Mouse (Mus musculus) embryonic facial prominence, embryonic 10.5 days (tissue): ENCODE results near the gene Rere. TPM values are rescaled to one million over a fixed set of nuclear protein-coding genes. Genes with fewer than 3 reads are reported as not detected.

Source experiments
- DNase-seq: peaks from one replicate; pipeline ENCODE4 v3.0.0-alpha.2; 2017; ENCODE audit warnings: low spot score
- H3K27ac ChIP-seq: fragments of 300-500 bp; sonication (generic); replicated peaks from 2 replicates; pipeline ENCODE4 v1.5.1; 2016; ENCODE audit warnings: mild to moderate bottlenecking
- H3K27me3 ChIP-seq: fragments of 300-500 bp; sonication (generic); replicated peaks from 2 replicates; pipeline ENCODE4 v1.6.1; 2016; ENCODE audit warnings: low read depth, mild to moderate bottlenecking; ENCODE audit not compliant: poor library complexity, severe bottlenecking
- H3K36me3 ChIP-seq: fragments of 300-500 bp; sonication (generic); replicated peaks from 2 replicates; pipeline ENCODE4 v1.6.1; 2016; ENCODE audit warnings: mild to moderate bottlenecking, moderate library complexity
- H3K4me1 ChIP-seq: fragments of 300-500 bp; sonication (generic); 2 replicates; pipeline ENCODE4 v1.6.1; 2016
- H3K4me3 ChIP-seq: fragments of 300-500 bp; sonication (generic); 2 replicates; pipeline ENCODE4 v1.5.1; 2016; ENCODE audit warnings: mild to moderate bottlenecking, moderate library complexity
- H3K9me3 ChIP-seq: fragments of 300-500 bp; sonication (generic); 2 replicates; pipeline ENCODE4 v1.6.1; 2016; ENCODE audit warnings: mild to moderate bottlenecking
- WGBS: fragments of 180-500 bp; shearing (Covaris S2); methylation state at CpG from one replicate; pipeline ENCODE4 v1.1.7; 2016; 5-methylcytosine and 5-hydroxymethylcytosine counted together
- polyA plus RNA-seq: library from polyadenylated mRNA; unstranded; fragments of >200 nt; fragmentation: Nextera tagmentation; extraction: Ambion mirVana; gene quantifications from 2 replicates; pipeline ENCODE4 v1.2.1, GENCODE M21; 2016

The Rere gene
- polyA plus RNA-seq, 1 experiment from 2014 or later, result 26.1 TPM

- Histone ChIP-seq H3K27me3 (no peaks in the 10 kb centered on the region), H3K9me3 (no peaks in the 10 kb centered on the region), H3K36me3 (peaks cover 12% of the 10 kb centered on the region), H3K27ac (no peak overlapping the region), H3K4me1 (peaks cover 46% of the 10 kb centered on the region), H3K4me3 (no peak overlapping the region)
- no peak for DNase-seq
- 86% methylated on average over 3 of the region's 3 CpGs for WGBS
Observed at GRCm38 (mm10) chr4:150384899-150385298, 103.5 kb downstream of the Rere start.

DNA sequence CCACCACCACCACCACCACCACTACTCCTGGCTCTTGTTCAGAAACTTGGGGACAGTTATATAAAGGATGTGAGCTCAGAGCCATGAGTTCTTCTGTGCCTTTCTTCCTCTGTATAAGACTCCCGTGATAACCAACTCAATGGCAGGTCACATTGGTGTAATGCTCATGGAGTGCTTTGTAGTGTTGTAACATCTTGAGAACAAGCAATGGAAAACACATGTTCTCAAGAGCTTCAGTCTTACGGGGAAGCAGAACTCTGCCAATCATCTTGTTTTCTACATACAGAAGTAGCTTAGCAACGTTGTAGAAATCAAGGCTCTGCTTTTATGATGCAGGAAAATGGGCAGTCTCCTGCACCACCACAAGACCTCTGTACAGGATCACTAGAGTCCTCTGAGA is 107.1 kb downstream of the Rere start:
- no peaks in the 10 kb centered on the region for H3K9me3 ChIP-seq
- H3K27me3 ChIP-seq, result no peaks in the 10 kb centered on the region
- H3K27ac ChIP-seq, result no peak overlapping the region
- no peak for DNase-seq
- 74% methylated on average over 3 of the region's 3 CpGs for WGBS
- H3K4me3 ChIP-seq, result no peak overlapping the region
- peaks cover 21% of the 10 kb centered on the region for H3K36me3 ChIP-seq
- peaks cover 55% of the 10 kb centered on the region for H3K4me1 ChIP-seq

DNA sequence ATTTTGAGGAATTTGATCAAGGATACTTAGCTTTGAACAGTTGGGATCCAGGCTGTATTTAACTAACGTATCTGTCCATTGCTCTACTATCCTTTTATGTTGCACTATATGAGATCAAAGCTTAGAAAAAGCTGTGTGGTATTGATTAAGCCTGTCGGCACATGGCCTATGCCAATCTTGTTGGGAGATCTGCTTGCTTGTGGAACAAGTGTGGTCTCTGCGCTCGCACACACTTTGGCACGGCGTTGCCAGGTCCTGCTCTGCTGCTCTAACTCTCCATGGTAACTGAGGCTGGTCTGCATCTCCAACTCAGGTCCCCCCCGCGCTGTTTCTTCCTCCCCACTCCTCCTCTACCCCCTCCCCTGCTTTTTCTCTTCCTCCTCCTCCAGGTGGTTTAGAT is 112.2 kb downstream of the Rere start:
- 59% methylated on average over 8 of the region's 8 CpGs for whole genome bisulfite sequencing
- Histone ChIP-seq H3K9me3 (no peaks in the 10 kb centered on the region), H3K4me3 (no peak overlapping the region), H3K27me3 (no peaks in the 10 kb centered on the region), H3K4me1 (peaks cover 83% of the 10 kb centered on the region), H3K27ac (0 out of 2 replicates have a peak overlapping the region, but pooled peaks have one; percentile 15), H3K36me3 (peaks cover 15% of the 10 kb centered on the region)
- DNase-seq, result no peak

GRCm38 (mm10) chr4:150394091-150394490 is 112.6 kb downstream of the Rere start:
- peaks cover 83% of the 10 kb centered on the region for H3K4me1 ChIP-seq
- H3K9me3 ChIP-seq, result no peaks in the 10 kb centered on the region
- peaks cover 15% of the 10 kb centered on the region for H3K36me3 ChIP-seq
- 84% methylated on average over 4 of the region's 4 CpGs for WGBS
- no peak overlapping the region for H3K4me3 ChIP-seq
- no peaks in the 10 kb centered on the region for H3K27me3 ChIP-seq
- DNase-seq, result no peak
- no peak overlapping the region for H3K27ac ChIP-seq

GRCm38 (mm10) chr4:150396339-150396738 is 114.9 kb downstream of the Rere start:
- 0 out of 2 replicates have a peak overlapping the region, but pooled peaks have one; percentile 76 for H3K27ac ChIP-seq
- H3K9me3 ChIP-seq, result no peaks in the 10 kb centered on the region
- no peak for DNase-seq
- H3K27me3 ChIP-seq, result no peaks in the 10 kb centered on the region
- H3K36me3 ChIP-seq, result no peaks in the 10 kb centered on the region
- no peak overlapping the region; the same call in 1 of the 2 replicates for H3K4me3 ChIP-seq
- H3K4me1 ChIP-seq, result peaks cover 89% of the 10 kb centered on the region

- no peaks in the 10 kb centered on the region for H3K36me3 ChIP-seq
- no peak overlapping the region; the same call in 1 of the 2 replicates for H3K4me3 ChIP-seq
- peak overlapping the region; percentile 76 for H3K27ac ChIP-seq
- peaks cover 87% of the 10 kb centered on the region for H3K4me1 ChIP-seq
- no peaks in the 10 kb centered on the region for H3K9me3 ChIP-seq
- 30% methylated on average over 13 of the region's 13 CpGs for WGBS
- no peaks in the 10 kb centered on the region for H3K27me3 ChIP-seq
- DNase-seq, result peak; percentile 40
Observed at GRCm38 (mm10) chr4:150396826-150397620, 115.6 kb downstream of the Rere start.

DNA sequence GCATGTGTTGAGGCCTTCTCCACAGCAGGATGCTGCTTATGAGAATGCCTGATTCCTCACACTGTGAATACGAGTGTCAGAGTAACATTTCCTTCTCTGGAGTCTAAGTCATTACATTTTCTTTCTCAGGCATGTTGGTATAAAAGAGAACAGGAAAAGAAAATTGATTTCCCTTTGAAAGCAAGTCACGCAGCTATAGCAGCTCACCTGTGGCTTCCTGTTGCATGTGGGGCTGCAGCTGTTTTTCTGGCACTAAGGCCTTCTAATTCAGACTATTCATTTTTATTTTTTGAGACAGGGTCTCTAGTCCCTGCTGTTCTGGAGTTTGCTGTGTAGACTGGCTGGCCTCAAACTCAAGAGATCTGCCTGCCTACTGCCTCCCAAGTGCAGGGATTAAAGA is 117.6 kb downstream of the Rere start:
- H3K4me1 ChIP-seq, result peaks cover 88% of the 10 kb centered on the region
- DNase-seq, result no peak
- no peaks in the 10 kb centered on the region for H3K27me3 ChIP-seq
- no peak overlapping the region for H3K4me3 ChIP-seq
- H3K9me3 ChIP-seq, result no peaks in the 10 kb centered on the region
- 75% methylated on average over 2 of the region's 2 CpGs for WGBS
- no peaks in the 10 kb centered on the region for H3K36me3 ChIP-seq
- H3K27ac ChIP-seq, result no peak overlapping the region

GRCm38 (mm10) chr4:150401830-150402607 is 120.6 kb downstream of the Rere start:
- peaks cover 83% of the 10 kb centered on the region for H3K4me1 ChIP-seq
- no peak overlapping the region for H3K27ac ChIP-seq
- H3K4me3 ChIP-seq, result no peak overlapping the region
- H3K9me3 ChIP-seq, result no peaks in the 10 kb centered on the region
- no peak for DNase-seq
- H3K27me3 ChIP-seq, result no peaks in the 10 kb centered on the region
- H3K36me3 ChIP-seq, result peaks cover 11% of the 10 kb centered on the region
- 77% methylated on average over 13 of the region's 13 CpGs for WGBS

DNA sequence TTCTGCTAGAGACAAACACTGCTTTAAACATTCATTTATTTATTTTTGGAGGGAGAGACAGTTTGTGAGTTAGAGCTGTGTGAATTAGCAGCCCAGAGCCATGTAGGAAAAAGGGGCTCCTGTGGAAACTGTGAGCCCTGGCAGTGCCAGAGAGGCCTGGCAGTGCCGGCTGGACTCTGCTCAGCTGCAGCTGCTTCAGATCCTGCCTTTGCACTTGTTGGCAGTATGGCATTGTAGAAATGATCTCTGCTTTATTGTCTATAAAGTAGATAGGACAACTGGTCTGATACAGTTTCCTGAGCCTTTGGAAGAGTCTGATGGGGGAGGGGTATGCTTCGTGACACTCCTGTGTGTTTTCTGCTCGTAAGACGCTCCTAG is 121.2 kb downstream of the Rere start:
- H3K4me1 ChIP-seq, result peaks cover 77% of the 10 kb centered on the region
- H3K4me3 ChIP-seq, result no peak overlapping the region
- H3K9me3 ChIP-seq, result no peaks in the 10 kb centered on the region
- DNase-seq, result no peak
- WGBS, result 71% methylated on average over 4 of the region's 4 CpGs
- peaks cover 16% of the 10 kb centered on the region for H3K36me3 ChIP-seq
- no peak overlapping the region for H3K27ac ChIP-seq
- no peaks in the 10 kb centered on the region for H3K27me3 ChIP-seq

DNA sequence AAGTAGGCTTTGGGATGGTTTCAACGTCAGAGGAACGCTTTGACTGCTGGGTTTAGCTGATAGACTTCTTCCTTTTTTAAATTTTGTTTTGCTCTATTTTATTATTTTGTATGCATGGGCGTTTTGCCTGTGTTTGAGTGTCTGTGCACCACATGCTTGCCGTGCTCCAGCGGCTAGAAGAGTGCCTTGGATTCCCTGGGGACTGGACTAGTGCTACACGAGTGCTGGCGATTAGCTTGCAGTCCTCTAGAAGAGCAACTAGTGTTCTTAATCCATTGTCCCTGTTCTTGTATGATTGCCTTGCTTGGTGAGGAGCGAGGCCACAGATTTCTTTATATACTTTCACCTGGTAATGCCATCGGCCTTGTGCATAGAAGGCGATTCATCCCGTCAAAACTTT is 122.5 kb downstream of the Rere start:
- Histone ChIP-seq H3K36me3 (peaks cover 30% of the 10 kb centered on the region), H3K4me1 (peaks cover 63% of the 10 kb centered on the region), H3K27ac (no peak overlapping the region), H3K9me3 (no peaks in the 10 kb centered on the region), H3K4me3 (no peak overlapping the region), H3K27me3 (no peaks in the 10 kb centered on the region)
- 60% methylated on average over 11 of the region's 11 CpGs for WGBS
- no peak for DNase-seq

- Histone ChIP-seq H3K4me3 (no peak overlapping the region), H3K27ac (no peak overlapping the region), H3K36me3 (peaks cover 36% of the 10 kb centered on the region), H3K27me3 (no peaks in the 10 kb centered on the region), H3K9me3 (no peaks in the 10 kb centered on the region), H3K4me1 (peaks cover 57% of the 10 kb centered on the region)
- WGBS, result 61% methylated on average over 6 of the region's 6 CpGs
- DNase-seq, result no peak
Observed at GRCm38 (mm10) chr4:150404583-150404982, 123.1 kb downstream of the Rere start.

GRCm38 (mm10) chr4:150405786-150406185 is 124.3 kb downstream of the Rere start:
- Histone ChIP-seq H3K9me3 (no peaks in the 10 kb centered on the region), H3K27me3 (no peaks in the 10 kb centered on the region), H3K27ac (no peak overlapping the region), H3K4me1 (peaks cover 51% of the 10 kb centered on the region), H3K36me3 (peaks cover 48% of the 10 kb centered on the region), H3K4me3 (no peak overlapping the region)
- no peak for DNase-seq
- WGBS, result 75% methylated on average over 5 of the region's 5 CpGs

- H3K27me3 ChIP-seq, result no peaks in the 10 kb centered on the region
- 67% methylated on average over 21 of the region's 21 CpGs for WGBS
- no peak for DNase-seq
- H3K27ac ChIP-seq, result no peak overlapping the region
- H3K9me3 ChIP-seq, result no peaks in the 10 kb centered on the region
- peaks cover 52% of the 10 kb centered on the region for H3K36me3 ChIP-seq
- peaks cover 47% of the 10 kb centered on the region for H3K4me1 ChIP-seq
- H3K4me3 ChIP-seq, result no peak overlapping the region
Observed at GRCm38 (mm10) chr4:150406320-150406719, 124.9 kb downstream of the Rere start.
